Mouse (Mus musculus) liver, postnatal 0 days (tissue): ENCODE measurements around the gene Rhbdf2.

ENCODE experiments used
- CTCF ChIP-seq: sonication (generic); IDR thresholded peaks from 2 replicates; pipeline ENCODE4 v1.5.1; 2016; ENCODE audit warnings: antibody characterized with exemption, low read depth
- EP300 ChIP-seq: IDR thresholded peaks from 2 replicates; pipeline ENCODE4 v1.6.1; 2016; ENCODE audit warnings: antibody characterized with exemption, low read depth, mild to moderate bottlenecking

GRCm38 (mm10) chr11:116572756-116573543 lies 53.9 kb downstream of the Rhbdf2 start:
- TF ChIP-seq CTCF (no peak), EP300 (peak; percentile 94)
